Mouse (Mus musculus) brain, embryonic 18.5 days (tissue): ENCODE results near the gene Gpr62.

Experiments used
- DNase-seq: peaks from one replicate; pipeline ENCODE4 v3.0.0-alpha.2; 2012; ENCODE audit warnings: low read depth, low spot score

The Gpr62 gene

DNA sequence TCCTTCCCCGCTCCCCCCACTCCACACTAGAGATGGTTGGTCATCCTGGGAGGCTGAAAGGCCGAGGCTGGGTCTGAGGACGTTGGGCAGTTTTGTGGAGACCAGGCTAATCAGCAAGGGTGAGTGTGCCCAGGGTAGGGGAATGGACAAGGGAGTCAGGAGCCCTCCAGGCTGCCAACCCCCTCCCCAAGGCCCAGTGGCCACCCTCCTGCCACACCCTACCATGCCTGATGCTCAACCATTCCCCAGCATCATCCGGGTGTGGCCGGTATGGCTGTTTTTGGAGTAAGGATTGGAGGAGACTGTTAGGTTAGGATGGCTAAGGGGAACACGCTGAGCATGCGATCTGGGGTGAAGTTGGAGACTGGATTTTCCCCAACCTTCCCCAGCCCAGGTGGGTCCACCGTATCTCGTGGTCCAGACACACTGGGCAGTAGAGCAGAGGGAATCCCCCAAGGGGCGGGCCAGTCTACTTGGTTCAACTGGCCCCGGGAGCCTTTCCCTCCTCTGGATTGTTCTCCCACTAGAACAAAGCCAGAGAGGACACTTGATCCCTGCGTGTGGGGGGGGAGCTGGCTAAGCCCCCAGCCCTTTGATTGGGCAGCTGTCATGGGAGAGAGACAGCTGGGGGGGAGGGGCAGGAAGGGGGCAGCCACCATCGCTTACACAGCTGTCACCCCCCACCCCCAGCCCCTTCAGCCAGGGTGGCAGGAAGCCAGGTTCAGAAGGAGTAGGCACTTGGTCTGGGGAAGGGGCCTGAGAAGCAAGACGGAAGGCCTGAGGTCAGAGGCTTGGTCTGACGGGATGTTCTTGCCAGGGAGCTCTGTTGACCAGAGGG, 9.2 kb downstream of the Gpr62 start:
- DNase-seq = no peak

DNA sequence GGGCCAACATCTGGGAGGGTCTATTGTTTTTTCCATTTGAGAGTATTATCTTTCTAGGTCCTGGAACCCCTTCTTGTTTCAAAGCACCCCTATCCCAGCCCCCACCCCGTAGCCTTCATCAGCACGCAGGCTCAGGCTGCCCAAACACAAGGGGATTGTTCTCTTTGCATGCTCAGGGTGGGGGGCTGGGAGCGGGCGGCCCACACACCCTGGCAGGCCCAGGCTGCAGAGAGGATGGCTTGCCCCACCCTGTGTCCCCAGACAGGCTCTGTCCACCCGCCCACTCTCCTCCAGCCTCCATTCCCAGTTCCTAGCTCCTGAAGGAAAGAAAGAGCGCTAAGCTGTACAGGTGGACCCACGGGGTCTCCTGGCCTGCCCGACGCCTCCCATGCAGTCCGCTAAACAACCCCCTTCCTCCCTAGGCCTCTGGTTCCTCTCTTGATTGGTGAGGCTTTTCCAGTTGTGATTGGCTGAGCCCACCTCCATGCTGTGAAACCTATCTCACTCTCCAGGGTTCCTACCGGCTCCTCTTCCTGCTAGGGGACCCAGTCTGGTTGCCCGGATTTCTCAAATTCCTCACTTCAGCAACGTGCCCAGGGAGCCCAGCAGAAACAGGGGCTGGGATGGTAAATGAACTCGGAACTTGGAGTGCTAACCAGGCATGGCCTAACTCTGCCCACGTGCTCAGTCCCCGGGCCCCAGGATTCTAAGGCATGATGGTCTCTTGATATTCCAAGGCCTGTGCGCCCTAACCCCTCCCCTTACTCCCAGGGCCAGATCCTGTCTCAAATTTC, 10.7 kb downstream of the Gpr62 start:
- DNase-seq = no peak

GRCm38 (mm10) chr9:106454071-106454761, 11.5 kb downstream of the Gpr62 start:
- no peak for DNase-seq

- DNase-seq = no peak
These were observed 12.3 kb downstream of the Gpr62 start, which contains the start of gene Pcbp4 for GRCm38 (mm10) chr9:106453271-106454070. TSS of gene Pcbp4 (plus strand) at chr9:106453291.

DNA sequence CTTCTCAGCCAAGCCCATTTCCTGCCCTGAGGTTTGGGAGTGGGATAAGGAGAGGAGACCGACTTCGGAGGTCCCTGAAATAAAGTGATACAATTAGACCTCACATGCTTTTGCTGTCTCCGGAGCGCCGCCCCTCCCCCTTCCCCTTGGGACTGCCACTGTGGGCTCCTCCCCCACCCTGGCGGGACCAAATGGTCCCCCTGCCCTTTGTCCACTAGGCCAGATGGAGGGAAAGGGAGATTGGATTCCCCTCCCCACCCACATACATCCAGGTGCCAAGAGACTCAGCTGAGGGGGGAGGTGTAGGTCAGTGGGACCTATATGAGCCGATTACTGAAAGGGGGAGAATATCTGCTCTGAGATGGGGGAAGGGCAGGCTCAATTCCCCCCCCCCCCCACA, 12.9 kb downstream of the Gpr62 start:
- DNase-seq = no peak

GRCm38 (mm10) chr9:106452351-106452750, 13.4 kb downstream of the Gpr62 start:
- DNase-seq = no peak

- DNase-seq = no peak
These were observed 13.8 kb downstream of the Gpr62 start for GRCm38 (mm10) chr9:106451899-106452298.

GRCm38 (mm10) chr9:106451298-106451697, 14.4 kb downstream of the Gpr62 start:
- no peak for DNase-seq

GRCm38 (mm10) chr9:106450661-106451060, 15.1 kb downstream of the Gpr62 start:
- no peak for DNase-seq

DNA sequence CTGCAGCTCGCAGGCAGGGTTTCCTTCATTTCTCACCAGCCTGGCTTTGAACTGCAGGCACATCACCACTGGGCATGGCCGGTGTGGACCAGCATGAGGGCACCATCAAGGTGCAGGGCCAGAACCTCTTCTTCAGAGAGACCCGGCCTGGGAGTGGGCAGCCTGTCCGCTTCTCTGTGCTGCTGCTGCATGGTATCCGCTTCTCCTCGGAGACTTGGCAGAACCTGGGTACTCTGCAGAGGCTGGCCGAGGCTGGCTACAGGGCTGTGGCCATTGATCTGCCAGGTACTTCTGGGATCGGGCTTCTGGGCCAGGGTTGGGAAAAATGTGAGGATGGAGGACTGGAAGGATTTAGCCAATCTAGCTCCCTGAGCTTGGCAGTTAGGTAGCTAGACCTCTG, 15.8 kb downstream of the Gpr62 start:
- no peak for DNase-seq

GRCm38 (mm10) chr9:106448498-106449031, 17.2 kb downstream of the Gpr62 start:
- DNase-seq = no peak

GRCm38 (mm10) chr9:106447951-106448350, 17.8 kb downstream of the Gpr62 start:
- DNase-seq = no peak

DNA sequence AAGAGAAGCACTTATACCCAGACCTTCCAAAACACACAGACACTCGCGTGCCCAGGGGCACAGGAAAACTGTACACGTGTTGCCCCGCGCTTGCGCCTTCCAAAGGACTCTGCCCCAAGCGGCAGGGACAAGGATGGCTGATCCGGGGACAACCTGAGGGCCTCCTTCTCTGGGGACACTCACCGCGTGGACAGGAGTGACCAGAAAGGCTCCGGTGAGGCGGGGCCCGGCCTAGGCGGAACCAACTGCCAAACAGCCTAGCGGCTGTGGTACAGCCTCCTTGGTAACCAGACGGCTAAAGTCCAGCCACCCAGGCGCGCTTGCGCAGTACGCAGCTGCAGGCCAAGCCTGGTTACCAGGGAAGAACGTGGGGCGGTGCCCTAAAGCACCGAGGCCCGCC, 18.4 kb downstream of the Gpr62 start, which contains the start of the genes Abhd14b and Abhd14a:
Gene Abhd14b (plus strand): TSS at position 112 of the 400 bp plus-strand sequence.
Gene Abhd14a (minus strand): TSS at position 331 of the 400 bp plus-strand sequence.
- no peak for DNase-seq

GRCm38 (mm10) chr9:106444836-106445235, 20.9 kb downstream of the Gpr62 start:
- DNase-seq = no peak

GRCm38 (mm10) chr9:106442680-106443079, 23.1 kb downstream of the Gpr62 start:
- DNase-seq = no peak

DNA sequence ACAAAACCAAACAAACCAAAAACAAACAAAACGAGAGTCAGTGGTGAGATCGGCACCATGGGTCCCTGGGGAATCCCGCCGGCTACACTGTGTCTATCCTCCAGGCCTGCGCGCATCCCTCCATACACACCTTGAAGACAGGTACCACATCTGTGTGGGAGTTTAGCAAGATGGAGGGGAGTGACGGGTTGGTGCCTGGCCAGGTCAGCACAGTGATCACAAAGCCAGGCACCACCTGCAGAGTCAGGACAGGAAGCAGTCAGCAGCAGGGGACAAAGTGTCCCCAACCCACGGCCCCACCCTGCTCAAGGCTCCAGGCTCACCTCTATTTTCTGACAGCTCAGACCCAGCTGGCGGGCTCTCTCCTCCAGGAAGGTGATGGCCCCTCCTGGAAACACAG, 29.2 kb downstream of the Gpr62 start:
- DNase-seq = no peak

GRCm38 (mm10) chr9:106433389-106433788, 32.3 kb downstream of the Gpr62 start:
- DNase-seq = no peak

DNA sequence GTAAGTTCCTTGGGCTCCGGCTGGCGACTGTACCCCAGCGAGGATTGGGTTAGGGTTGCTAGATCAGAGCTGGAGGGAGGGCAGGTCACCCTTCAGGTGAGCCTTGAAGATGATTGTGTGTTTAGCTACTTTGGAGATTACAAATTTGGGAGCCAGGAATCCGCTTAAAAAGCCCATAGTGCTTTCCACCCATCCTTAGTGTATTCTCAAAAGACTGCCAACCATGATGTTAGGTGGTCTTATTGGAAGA, 35.8 kb downstream of the Gpr62 start:
- no peak for DNase-seq

DNA sequence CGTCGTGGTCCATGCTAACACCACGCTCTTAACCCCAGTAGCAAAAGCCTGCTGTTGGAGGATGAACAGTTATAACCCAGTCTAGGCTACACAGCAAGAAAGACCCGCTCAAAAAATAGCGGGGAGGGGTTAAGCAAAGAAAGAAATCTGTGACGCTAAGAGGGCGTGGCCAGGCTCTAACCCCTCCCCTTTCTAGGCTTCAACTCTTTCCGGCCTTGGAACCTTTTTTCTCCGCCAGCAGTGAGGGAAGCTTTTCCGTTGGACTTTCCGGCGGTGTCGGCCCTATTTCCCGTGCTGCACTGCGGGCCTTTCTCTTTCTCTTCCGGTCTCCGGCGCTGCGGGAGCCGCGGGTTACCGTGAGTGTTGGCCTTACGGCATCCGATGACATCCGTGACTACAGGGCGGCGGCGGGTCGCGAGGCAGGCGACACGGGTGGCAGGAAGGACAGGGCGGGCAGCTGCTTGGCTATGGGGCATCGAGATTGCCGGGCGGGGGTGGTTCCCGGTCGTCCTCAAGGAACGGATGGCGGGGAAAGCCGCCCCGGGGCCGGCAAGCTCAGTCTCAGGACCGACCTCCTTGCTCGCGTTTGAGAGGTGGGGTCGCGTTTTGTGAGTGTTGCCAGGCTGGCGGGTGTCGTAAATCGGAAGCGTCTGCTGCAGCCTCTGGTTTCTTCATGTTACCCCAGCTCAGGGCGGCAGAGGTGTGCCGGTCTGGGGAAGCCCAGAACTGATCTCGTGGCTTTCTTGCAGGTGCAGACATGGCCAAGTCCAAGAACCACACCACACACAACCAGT, 36.3 kb downstream of the Gpr62 start, which contains the start of gene Rpl29:
Gene Rpl29 (plus strand): TSS at position 234 of the 794 bp plus-strand sequence.
- DNase-seq = peak; percentile 94

DNA sequence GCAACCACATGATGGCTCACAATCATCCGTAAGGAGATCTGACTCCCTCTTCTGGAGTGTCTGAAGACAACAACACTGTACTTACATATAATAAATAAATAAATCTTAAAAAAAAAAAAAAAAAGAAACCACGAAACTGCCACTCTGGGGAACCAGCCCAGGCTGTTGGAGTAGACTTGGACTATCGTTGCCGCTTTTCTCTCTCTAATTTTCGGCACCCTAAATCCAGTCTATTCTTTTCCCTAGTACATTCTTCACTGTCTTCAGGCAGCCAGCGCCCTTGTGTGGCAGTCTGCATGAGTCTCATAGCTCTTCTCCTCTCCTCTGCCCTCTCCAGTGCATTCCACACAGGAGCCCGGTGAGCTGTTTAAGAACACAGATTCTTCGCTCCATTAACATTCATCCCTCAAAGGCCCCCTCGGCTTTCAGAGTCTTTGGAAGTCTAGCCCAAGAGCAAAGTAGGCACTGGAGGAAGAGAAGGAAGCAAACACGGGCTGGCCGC, 37.0 kb downstream of the Gpr62 start:
- no peak for DNase-seq
